Mouse (Mus musculus): ENCODE measurements at regions not wholly inside any gene's neighbourhood (a gene's known extent, or its start where the extent isn't known, plus 50 kb on each side); places are given as distances from the start of the nearest gene placed in this dataset.
A peak's percentile ranks its signal among the peaks of the same experiment; 100 is the strongest.

GRCm38 (mm10) chr4:56643999-56644962 lies 95.6 kb upstream of the Gm26657 start:
- peaks cover 18% of the 10 kb centered on the region for H3K4me1 ChIP-seq (replicated peaks)
- peak; percentile 70 for ATAC-seq (ENCODE audit: insufficient number of reproducible peaks, insufficient read depth, low FRiP score, low TSS enrichment, low read depth)
- no peaks in the 10 kb centered on the region for H3K9me3 ChIP-seq
- peak overlapping the region; percentile 45 for H3K4me2 ChIP-seq
- 0 out of 2 replicates have a peak overlapping the region, but pooled peaks have one; percentile 3 for H3K4me3 ChIP-seq (replicated peaks)
- peak overlapping the region; percentile 60 for H3K27ac ChIP-seq
- 26% methylated on average over 20 of the region's 20 CpGs for WGBS
- no peaks in the 10 kb centered on the region for H3K27me3 ChIP-seq
- peak overlapping the region; percentile 24; the same call in 1 of the 2 replicates for H3K9ac ChIP-seq (replicated peaks)
- H3K36me3 ChIP-seq: no peaks in the 10 kb centered on the region

GRCm38 (mm10) chr4:56643491-56643890 lies 96.4 kb upstream of the Gm26657 start:
- 0 out of 2 replicates have a peak overlapping the region, but pooled peaks have one; percentile 60 for H3K27ac ChIP-seq
- WGBS: 72% methylated on average over 1 of the region's 1 CpGs
- H3K4me2 ChIP-seq: peak overlapping the region; percentile 45; the same call in 1 of the 2 replicates
- H3K9ac ChIP-seq (replicated peaks): no peak overlapping the region
- ATAC-seq (ENCODE audit: insufficient number of reproducible peaks, insufficient read depth, low FRiP score, low TSS enrichment, low read depth): no peak
- H3K9me3 ChIP-seq: no peaks in the 10 kb centered on the region
- no peak overlapping the region for H3K4me3 ChIP-seq (replicated peaks)
- H3K4me1 ChIP-seq (replicated peaks): peaks cover 26% of the 10 kb centered on the region
- H3K36me3 ChIP-seq: no peaks in the 10 kb centered on the region
- H3K27me3 ChIP-seq: no peaks in the 10 kb centered on the region

GRCm38 (mm10) chr4:56639709-56640108 lies 100.2 kb upstream of the Gm26657 start:
- no peak for ATAC-seq (ENCODE audit: insufficient number of reproducible peaks, insufficient read depth, low FRiP score, low TSS enrichment, low read depth)
- Histone ChIP-seq H3K36me3 (no peaks in the 10 kb centered on the region), H3K9ac (replicated peaks) (no peak overlapping the region), H3K27ac (no peak overlapping the region), H3K27me3 (no peaks in the 10 kb centered on the region), H3K9me3 (no peaks in the 10 kb centered on the region), H3K4me2 (no peak overlapping the region), H3K4me1 (replicated peaks) (peaks cover 34% of the 10 kb centered on the region), H3K4me3 (replicated peaks) (no peak overlapping the region)
- WGBS: 52% methylated on average over 4 of the region's 4 CpGs

- WGBS: 43% methylated on average over 14 of the region's 14 CpGs
- Histone ChIP-seq H3K4me2 (no peak overlapping the region), H3K27ac (peak overlapping the region; percentile 24; the same call in 1 of the 2 replicates), H3K36me3 (no peaks in the 10 kb centered on the region), H3K4me3 (replicated peaks) (no peak overlapping the region), H3K4me1 (replicated peaks) (peaks cover 29% of the 10 kb centered on the region), H3K9me3 (no peaks in the 10 kb centered on the region), H3K27me3 (no peaks in the 10 kb centered on the region), H3K9ac (replicated peaks) (no peak overlapping the region)
- peak; percentile 18; the same call in 1 of the 2 replicates for ATAC-seq (ENCODE audit: insufficient number of reproducible peaks, insufficient read depth, low FRiP score, low TSS enrichment, low read depth)
Measured at GRCm38 (mm10) chr4:56638704-56639478, 101.0 kb upstream of the Gm26657 start.

GRCm38 (mm10) chr4:56636265-56636664 lies 103.6 kb upstream of the Gm26657 start:
- Histone ChIP-seq H3K36me3 (no peaks in the 10 kb centered on the region), H3K27ac (no peak overlapping the region), H3K4me3 (replicated peaks) (no peak overlapping the region), H3K9me3 (no peaks in the 10 kb centered on the region), H3K9ac (replicated peaks) (no peak overlapping the region), H3K4me1 (replicated peaks) (peaks cover 23% of the 10 kb centered on the region), H3K27me3 (no peaks in the 10 kb centered on the region), H3K4me2 (no peak overlapping the region)
- WGBS: 86% methylated on average over 1 of the region's 1 CpGs
- no peak for ATAC-seq (ENCODE audit: insufficient number of reproducible peaks, insufficient read depth, low FRiP score, low TSS enrichment, low read depth)

- H3K4me2 ChIP-seq: no peak overlapping the region
- no peaks in the 10 kb centered on the region for H3K36me3 ChIP-seq
- no peaks in the 10 kb centered on the region for H3K9me3 ChIP-seq
- ATAC-seq (ENCODE audit: insufficient number of reproducible peaks, insufficient read depth, low FRiP score, low TSS enrichment, low read depth): no peak
- 75% methylated on average over 4 of the region's 4 CpGs for WGBS
- no peak overlapping the region for H3K9ac ChIP-seq (replicated peaks)
- no peak overlapping the region for H3K4me3 ChIP-seq (replicated peaks)
- no peak overlapping the region for H3K27ac ChIP-seq
- no peaks in the 10 kb centered on the region for H3K27me3 ChIP-seq
- peaks cover 16% of the 10 kb centered on the region for H3K4me1 ChIP-seq (replicated peaks)
Measured at GRCm38 (mm10) chr4:56633528-56633927, 106.3 kb upstream of the Gm26657 start.

- Histone ChIP-seq H3K4me2 (no peak overlapping the region), H3K36me3 (no peaks in the 10 kb centered on the region), H3K27me3 (no peaks in the 10 kb centered on the region), H3K9ac (replicated peaks) (no peak overlapping the region), H3K4me1 (replicated peaks) (0 out of 2 replicates have a peak, but pooled peaks cover 3% of the 10 kb centered on the region), H3K9me3 (no peaks in the 10 kb centered on the region), H3K4me3 (replicated peaks) (no peak overlapping the region), H3K27ac (no peak overlapping the region)
- ATAC-seq (ENCODE audit: insufficient number of reproducible peaks, insufficient read depth, low FRiP score, low TSS enrichment, low read depth): no peak; the same call in 1 of the 2 replicates
- 52% methylated on average over 6 of the region's 6 CpGs for WGBS
Measured at GRCm38 (mm10) chr4:56630251-56630650, 109.6 kb upstream of the Gm26657 start.

GRCm38 (mm10) chr4:56627206-56627605 lies 112.7 kb upstream of the Gm26657 start:
- no peaks in the 10 kb centered on the region for H3K9me3 ChIP-seq
- H3K27ac ChIP-seq: no peak overlapping the region
- 72% methylated on average over 7 of the region's 7 CpGs for WGBS
- H3K4me2 ChIP-seq: no peak overlapping the region
- no peaks in the 10 kb centered on the region for H3K4me1 ChIP-seq (replicated peaks)
- H3K4me3 ChIP-seq (replicated peaks): no peak overlapping the region
- H3K27me3 ChIP-seq: no peaks in the 10 kb centered on the region
- no peaks in the 10 kb centered on the region for H3K36me3 ChIP-seq
- no peak overlapping the region for H3K9ac ChIP-seq (replicated peaks)
- ATAC-seq (ENCODE audit: insufficient number of reproducible peaks, insufficient read depth, low FRiP score, low TSS enrichment, low read depth): no peak

- H3K4me3 ChIP-seq (replicated peaks): no peak overlapping the region
- H3K27ac ChIP-seq: no peak overlapping the region
- no peaks in the 10 kb centered on the region for H3K4me1 ChIP-seq (replicated peaks)
- WGBS: 76% methylated on average over 4 of the region's 4 CpGs
- ATAC-seq (ENCODE audit: insufficient number of reproducible peaks, insufficient read depth, low FRiP score, low TSS enrichment, low read depth): no peak
- no peaks in the 10 kb centered on the region for H3K36me3 ChIP-seq
- H3K9ac ChIP-seq (replicated peaks): no peak overlapping the region
- peaks cover 3% of the 10 kb centered on the region; the same call in 1 of the 2 replicates for H3K27me3 ChIP-seq
- no peaks in the 10 kb centered on the region for H3K9me3 ChIP-seq
- no peak overlapping the region for H3K4me2 ChIP-seq
Measured at GRCm38 (mm10) chr4:56621782-56622181, 118.1 kb upstream of the Gm26657 start.

- no peaks in the 10 kb centered on the region for H3K36me3 ChIP-seq
- no peak overlapping the region for H3K27ac ChIP-seq
- no peak overlapping the region for H3K9ac ChIP-seq (replicated peaks)
- 91% methylated on average over 1 of the region's 1 CpGs for WGBS
- H3K4me2 ChIP-seq: no peak overlapping the region
- H3K4me3 ChIP-seq (replicated peaks): no peak overlapping the region
- peaks cover 3% of the 10 kb centered on the region; the same call in 1 of the 2 replicates for H3K27me3 ChIP-seq
- H3K4me1 ChIP-seq (replicated peaks): no peaks in the 10 kb centered on the region
- no peak for ATAC-seq (ENCODE audit: insufficient number of reproducible peaks, insufficient read depth, low FRiP score, low TSS enrichment, low read depth)
- H3K9me3 ChIP-seq: no peaks in the 10 kb centered on the region
Measured at GRCm38 (mm10) chr4:56621356-56621755, 118.5 kb upstream of the Gm26657 start.

- Histone ChIP-seq H3K9me3 (no peaks in the 10 kb centered on the region), H3K27ac (no peak overlapping the region), H3K4me1 (replicated peaks) (no peaks in the 10 kb centered on the region), H3K4me3 (replicated peaks) (no peak overlapping the region), H3K27me3 (peaks cover 3% of the 10 kb centered on the region; the same call in 1 of the 2 replicates), H3K36me3 (no peaks in the 10 kb centered on the region), H3K9ac (replicated peaks) (no peak overlapping the region), H3K4me2 (no peak overlapping the region)
- no peak for ATAC-seq (ENCODE audit: insufficient number of reproducible peaks, insufficient read depth, low FRiP score, low TSS enrichment, low read depth)
- 82% methylated on average over 7 of the region's 7 CpGs for WGBS
Measured at GRCm38 (mm10) chr4:56620628-56621027, 119.2 kb upstream of the Gm26657 start.

All from limb, embryonic 12.5 days (tissue).